Mouse (Mus musculus) kidney, postnatal 0 days (tissue): ENCODE data around the gene Nipal4. TPM values are rescaled to one million over a fixed set of nuclear protein-coding genes. Genes with fewer than 3 reads are reported as not detected.
"Not testable (repeated sequence)": the region's sequence is repeated elsewhere in the genome, so short reads cannot be mapped to it uniquely, and the experiment has no call there.

ENCODE experiments used
- ATAC-seq: fragments of 200-750 bp; cut with Nextera tagmentation; replicated peaks from 2 replicates; pipeline ENCODE4 v1.8.0; 2017; ENCODE audit warnings: low read depth, moderate number of reproducible peaks, moderate TSS enrichment, moderate library complexity; ENCODE audit not compliant: low FRiP score
- DNase-seq: peaks from one replicate; pipeline ENCODE4 v3.0.0-alpha.2; 2016; ENCODE audit warnings: low spot score
- H3K27ac ChIP-seq: fragments of 300-500 bp; sonication (generic); 2 replicates; pipeline ENCODE4 v1.5.1; 2014; ENCODE audit warnings: mild to moderate bottlenecking
- H3K27me3 ChIP-seq: fragments of 300-500 bp; sonication (generic); 2 replicates; pipeline ENCODE4 v1.6.1; 2014; ENCODE audit warnings: low read length, mixed read lengths; ENCODE audit not compliant: insufficient read depth
- H3K36me3 ChIP-seq: fragments of 300-500 bp; sonication (generic); 2 replicates; pipeline ENCODE4 v1.6.1; 2014; ENCODE audit warnings: low read length, mixed read lengths; ENCODE audit not compliant: insufficient read depth
- H3K4me1 ChIP-seq: fragments of 300-500 bp; sonication (generic); replicated peaks from 2 replicates; pipeline ENCODE4 v1.6.1; 2014; ENCODE audit warnings: antibody characterized with exemption, low read length, mixed read lengths; ENCODE audit not compliant: insufficient read depth
- H3K4me2 ChIP-seq: fragments of 300-500 bp; sonication (generic); 2 replicates; pipeline ENCODE4 v1.6.1; 2014; ENCODE audit warnings: mild to moderate bottlenecking, low read length, moderate library complexity, mixed read lengths
- H3K4me3 ChIP-seq: fragments of 300-500 bp; sonication (generic); replicated peaks from 2 replicates; pipeline ENCODE4 v1.5.1; 2014; ENCODE audit warnings: low read depth, low read length
- H3K9ac ChIP-seq: fragments of 300-500 bp; sonication (generic); 2 replicates; pipeline ENCODE4 v1.6.1; 2014; ENCODE audit warnings: low read depth, low read length
- H3K9me3 ChIP-seq: fragments of 300-500 bp; sonication (generic); replicated peaks from 2 replicates; pipeline ENCODE4 v1.6.1; 2016; ENCODE audit warnings: low read length, inconsistent platforms, mixed read lengths
- CTCF ChIP-seq: IDR thresholded peaks from 2 replicates; pipeline ENCODE4 v1.5.1; 2016; ENCODE audit warnings: antibody characterized with exemption, low read depth, mild to moderate bottlenecking, moderate library complexity
- WGBS: fragments of 180-500 bp; shearing (Covaris S2); extraction: QIAGEN DNeasy Blood & Tissue Kit; methylation state at CpG from one replicate; pipeline ENCODE4 v1.1.7; 2014; 5-methylcytosine and 5-hydroxymethylcytosine counted together
- polyA plus RNA-seq: library from polyadenylated mRNA; unstranded; fragments of >200 nt; fragmentation: Nextera tagmentation; extraction: Ambion mirVana; gene quantifications from 2 replicates; pipeline ENCODE4 v1.2.1, GENCODE M21; 2015

Nipal4 gene
- polyA plus RNA-seq, 1 experiment from 2014 or later, result 0.76 TPM

DNA sequence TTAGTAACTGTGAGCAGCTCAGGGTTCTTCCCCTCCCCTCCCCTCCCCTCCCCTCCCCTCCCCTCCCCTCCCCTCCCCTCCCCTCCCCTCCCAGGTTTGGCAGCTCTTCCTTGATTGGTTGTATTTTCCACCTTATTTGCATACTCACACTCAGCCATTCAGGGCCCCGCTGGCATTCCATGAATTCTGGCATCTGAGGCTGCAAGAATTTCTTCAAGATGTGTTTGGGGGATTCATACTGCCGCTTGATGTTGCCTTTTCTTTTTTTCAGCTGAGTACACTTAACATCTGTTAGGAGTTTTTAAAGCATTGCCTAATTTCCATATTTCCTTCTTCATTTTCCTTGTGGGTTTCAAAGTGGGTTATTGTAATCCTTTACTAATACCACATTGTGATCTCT is 22.0 kb upstream of the Nipal4 start:
- Histone ChIP-seq H3K27me3 (no peaks in the 10 kb centered on the region), H3K9ac (no peak overlapping the region), H3K36me3 (no peaks in the 10 kb centered on the region), H3K27ac (no peak overlapping the region), H3K4me3 (no peak overlapping the region), H3K4me2 (no peak overlapping the region), H3K4me1 (no peaks in the 10 kb centered on the region), H3K9me3 (no peaks in the 10 kb centered on the region)
- 67% methylated on average over 2 of the region's 2 CpGs for WGBS
- DNase-seq (no peak), ATAC-seq (no peak)
- TF ChIP-seq CTCF, result no peak

DNA sequence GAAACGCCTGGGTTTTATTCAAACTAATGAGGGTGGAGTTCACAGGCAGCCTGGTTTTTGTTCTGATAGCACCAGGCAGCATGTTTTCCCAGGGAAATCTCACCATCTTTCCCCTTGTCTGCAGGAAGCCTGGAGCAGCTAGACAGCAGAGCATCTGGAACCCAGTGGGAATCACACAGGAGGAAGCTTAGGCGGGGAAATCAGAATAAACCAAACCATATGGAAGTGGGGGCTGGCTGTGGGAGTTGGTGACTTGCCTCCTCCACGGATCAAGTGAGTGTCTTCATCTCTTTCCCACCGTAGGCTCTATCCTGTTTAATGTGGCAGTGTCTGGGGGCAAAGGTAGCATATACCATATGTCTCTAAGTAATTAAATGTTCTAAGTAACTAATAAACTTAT is 19.2 kb upstream of the Nipal4 start:
- Histone ChIP-seq H3K4me1 (no peaks in the 10 kb centered on the region), H3K4me2 (no peak overlapping the region), H3K9me3 (no peaks in the 10 kb centered on the region), H3K27ac (no peak overlapping the region), H3K27me3 (no peaks in the 10 kb centered on the region), H3K36me3 (no peaks in the 10 kb centered on the region), H3K4me3 (no peak overlapping the region), H3K9ac (no peak overlapping the region)
- DNase-seq (no peak), ATAC-seq (no peak)
- no peak for TF ChIP-seq CTCF
- 17% methylated on average over 4 of the region's 4 CpGs for WGBS

DNA sequence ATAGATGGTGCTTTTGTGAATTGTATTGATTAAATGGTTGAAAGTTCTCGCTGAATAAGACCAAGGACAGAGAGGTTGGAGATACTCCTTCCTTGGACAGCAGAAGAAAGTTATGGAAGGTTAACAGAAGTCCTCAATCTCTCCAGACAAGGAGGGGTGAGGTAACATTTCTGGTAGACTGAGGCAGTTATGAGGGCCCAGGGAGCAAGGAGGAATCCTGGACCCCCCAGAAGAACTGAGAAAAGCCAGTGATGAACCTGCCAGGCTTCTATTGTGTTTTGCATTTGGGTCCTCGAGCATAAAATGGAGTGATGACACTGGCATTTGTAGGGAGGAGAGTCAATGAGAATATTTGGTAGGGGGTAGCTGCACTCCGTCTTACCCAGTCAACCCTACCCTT is 18.6 kb upstream of the Nipal4 start:
- WGBS, result 81% methylated on average over 3 of the region's 3 CpGs
- TF ChIP-seq CTCF, result no peak
- Histone ChIP-seq H3K27ac (no peak overlapping the region), H3K4me3 (no peak overlapping the region), H3K36me3 (no peaks in the 10 kb centered on the region), H3K4me2 (no peak overlapping the region), H3K9me3 (no peaks in the 10 kb centered on the region), H3K9ac (no peak overlapping the region), H3K27me3 (no peaks in the 10 kb centered on the region), H3K4me1 (no peaks in the 10 kb centered on the region)
- no peak for DNase-seq
- ATAC-seq, result no peak

DNA sequence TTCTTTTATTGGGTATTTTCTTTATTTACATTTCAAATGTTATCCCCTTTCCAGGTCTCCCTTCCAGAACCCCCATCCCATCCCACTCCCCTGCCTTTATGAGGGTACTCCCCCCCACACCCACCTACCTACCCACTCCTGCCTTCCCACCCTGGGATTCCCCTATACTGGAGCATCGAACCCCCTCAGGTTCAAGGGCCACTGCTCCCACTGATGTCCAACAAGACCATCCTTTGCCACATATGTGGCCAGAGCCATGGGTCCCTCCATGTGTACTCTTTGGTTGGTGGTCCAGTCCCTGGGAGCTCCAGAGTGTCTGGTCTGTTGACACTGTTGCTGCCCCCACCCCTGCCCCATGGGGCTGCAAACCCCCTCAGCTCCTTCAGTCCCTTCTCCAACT is 15.7 kb upstream of the Nipal4 start:
- WGBS, result 100% methylated on average over 1 of the region's 1 CpGs
- not testable (repeated sequence) for H3K36me3 ChIP-seq, DNase-seq, ATAC-seq, H3K27me3 ChIP-seq, H3K4me3 ChIP-seq, H3K9ac ChIP-seq, H3K27ac ChIP-seq, H3K4me1 ChIP-seq, H3K4me2 ChIP-seq, H3K9me3 ChIP-seq

DNA sequence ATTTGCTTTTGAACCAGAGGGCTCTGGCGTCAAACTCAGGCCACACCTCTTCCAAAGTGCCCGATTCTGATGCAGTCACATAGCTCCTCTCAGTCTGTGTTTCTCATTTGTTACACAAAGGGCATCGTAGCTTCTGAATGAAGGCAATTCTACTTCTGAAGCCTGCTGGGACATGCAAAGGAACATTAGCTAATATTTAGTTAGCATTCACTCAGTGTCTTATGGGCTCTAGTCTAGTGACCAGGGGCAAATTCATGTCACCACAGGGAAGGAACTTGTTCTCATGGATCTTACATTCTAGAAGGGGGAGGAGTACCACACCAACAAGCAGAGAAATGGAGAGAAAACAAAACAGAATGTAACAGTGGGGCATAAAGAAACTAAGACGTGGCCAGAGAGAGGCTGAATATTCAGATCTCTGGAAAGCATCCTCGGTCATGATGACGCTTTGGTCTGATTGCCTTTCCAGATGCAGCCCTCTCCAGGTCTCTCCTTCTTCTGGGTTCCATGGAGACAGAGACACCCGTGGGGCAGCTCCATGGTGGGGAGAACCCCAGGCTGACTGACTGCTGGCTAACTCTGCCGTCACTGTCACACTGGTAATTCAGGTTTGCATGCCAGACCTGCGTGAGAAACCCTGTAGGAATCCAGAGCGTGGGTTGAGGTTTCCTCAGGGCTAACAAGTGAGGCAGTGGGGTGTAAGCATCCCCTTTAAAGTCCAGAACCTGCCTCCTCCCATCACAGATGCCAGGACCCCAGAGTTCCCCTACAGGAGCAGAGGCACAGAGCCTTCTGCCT is 11.1 kb upstream of the Nipal4 start:
- Histone ChIP-seq H3K27ac (no peak overlapping the region), H3K9me3 (no peaks in the 10 kb centered on the region), H3K4me1 (no peaks in the 10 kb centered on the region), H3K4me2 (no peak overlapping the region), H3K9ac (no peak overlapping the region), H3K27me3 (no peaks in the 10 kb centered on the region), H3K4me3 (no peak overlapping the region), H3K36me3 (no peaks in the 10 kb centered on the region)
- TF ChIP-seq CTCF, result no peak
- WGBS, result 77% methylated on average over 10 of the region's 10 CpGs
- ATAC-seq, result no peak
- no peak for DNase-seq

DNA sequence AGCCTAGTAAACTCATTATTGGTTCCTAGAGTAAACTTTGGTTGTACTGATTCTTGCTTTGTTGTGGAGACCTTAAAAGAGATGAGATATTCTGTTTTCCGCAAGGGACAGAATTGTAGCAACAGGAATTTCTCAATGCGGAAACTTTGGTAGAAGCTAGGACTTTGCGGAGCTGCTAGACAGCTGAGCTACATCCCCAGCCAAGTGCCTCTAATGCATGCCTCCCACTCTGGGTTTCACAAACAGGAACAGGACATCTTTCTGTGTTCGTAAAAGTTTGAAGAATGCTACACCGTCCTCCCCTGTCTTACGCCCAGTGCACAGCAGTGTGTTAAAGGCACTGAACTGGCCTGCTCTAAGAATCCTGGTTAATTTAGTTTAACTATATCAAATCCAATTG is 9.8 kb upstream of the Nipal4 start:
- no peak overlapping the region for H3K4me3 ChIP-seq
- no peaks in the 10 kb centered on the region for H3K27me3 ChIP-seq
- ATAC-seq (no peak), DNase-seq (no peak)
- H3K4me2 ChIP-seq, result no peak overlapping the region
- no peaks in the 10 kb centered on the region for H3K4me1 ChIP-seq
- H3K9ac ChIP-seq, result no peak overlapping the region
- no peaks in the 10 kb centered on the region for H3K36me3 ChIP-seq
- 77% methylated on average over 6 of the region's 6 CpGs for WGBS
- H3K9me3 ChIP-seq, result no peaks in the 10 kb centered on the region
- no peak overlapping the region for H3K27ac ChIP-seq
- no peak for TF ChIP-seq CTCF

DNA sequence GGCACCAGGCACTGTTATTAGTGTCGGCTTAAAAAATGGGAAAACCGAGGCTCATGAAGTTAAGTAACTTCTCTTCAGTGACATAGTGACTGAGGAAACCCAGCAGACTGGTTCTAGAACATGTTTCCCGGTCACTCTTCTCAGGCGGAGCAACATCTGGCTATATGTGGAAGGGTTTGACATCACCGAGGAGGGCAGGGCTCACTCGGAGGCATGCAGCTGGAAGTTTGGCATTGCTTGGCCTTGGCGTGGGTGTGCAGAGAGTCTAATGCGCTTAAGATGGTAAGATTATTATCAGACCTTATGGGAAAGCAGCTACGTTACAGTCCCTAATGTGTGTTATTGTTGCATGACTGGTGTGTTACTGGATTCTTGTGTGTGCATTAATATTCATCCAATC is 5.8 kb upstream of the Nipal4 start:
- no peaks in the 10 kb centered on the region for H3K27me3 ChIP-seq
- no peak overlapping the region for H3K4me3 ChIP-seq
- H3K9me3 ChIP-seq, result no peaks in the 10 kb centered on the region
- H3K4me1 ChIP-seq, result no peaks in the 10 kb centered on the region
- no peaks in the 10 kb centered on the region for H3K36me3 ChIP-seq
- no peak for TF ChIP-seq CTCF
- H3K9ac ChIP-seq, result no peak overlapping the region
- 88% methylated on average over 9 of the region's 9 CpGs for WGBS
- no peak overlapping the region for H3K27ac ChIP-seq
- H3K4me2 ChIP-seq, result no peak overlapping the region
- ATAC-seq, result no peak
- no peak for DNase-seq
